Mouse (Mus musculus) hindbrain, embryonic 10.5 days (tissue): ENCODE measurements at regions not wholly inside any gene's neighbourhood (a gene's known extent, or its start where the extent isn't known, plus 50 kb on each side); places are given as distances from the start of the nearest gene placed in this dataset.

Experiments used
- DNase-seq: peaks from one replicate; pipeline ENCODE4 v3.0.0-alpha.2; 2017; ENCODE audit warnings: low spot score
- H3K27ac ChIP-seq: fragments of 300-500 bp; sonication (generic); 2 replicates; pipeline ENCODE4 v1.5.1; 2016; ENCODE audit warnings: mild to moderate bottlenecking, moderate library complexity
- H3K27me3 ChIP-seq: fragments of 300-500 bp; sonication (generic); 2 replicates; pipeline ENCODE4 v1.6.1; 2016; ENCODE audit warnings: mild to moderate bottlenecking; ENCODE audit not compliant: poor library complexity, insufficient read depth, severe bottlenecking
- H3K36me3 ChIP-seq: fragments of 300-500 bp; sonication (generic); 2 replicates; pipeline ENCODE4 v1.6.1; 2016; ENCODE audit warnings: mild to moderate bottlenecking, moderate library complexity
- H3K4me1 ChIP-seq: fragments of 300-500 bp; sonication (generic); replicated peaks from 2 replicates; pipeline ENCODE4 v1.6.1; 2016; ENCODE audit warnings: mild to moderate bottlenecking
- H3K4me3 ChIP-seq: fragments of 300-500 bp; sonication (generic); 2 replicates; pipeline ENCODE4 v1.5.1; 2016; ENCODE audit warnings: mild to moderate bottlenecking, moderate library complexity
- H3K9me3 ChIP-seq: fragments of 300-500 bp; sonication (generic); 2 replicates; pipeline ENCODE4 v1.6.1; 2016; ENCODE audit warnings: mild to moderate bottlenecking, moderate library complexity
- WGBS: fragments of 180-500 bp; shearing (Covaris S2); methylation state at CpG from one replicate; pipeline ENCODE4 v1.1.7; 2016; 5-methylcytosine and 5-hydroxymethylcytosine counted together

GRCm38 (mm10) chrX:58620403-58620802 is 288.8 kb upstream of the 4930550L24Rik start:
- Histone ChIP-seq H3K9me3 (no peaks in the 10 kb centered on the region), H3K4me1 (no peaks in the 10 kb centered on the region), H3K36me3 (no peaks in the 10 kb centered on the region), H3K27me3 (no peaks in the 10 kb centered on the region), H3K4me3 (no peak overlapping the region), H3K27ac (no peak overlapping the region)
- WGBS: 60% methylated on average over 2 of the region's 2 CpGs
- peak; percentile 12 for DNase-seq
